Mouse (Mus musculus) limb, embryonic 12.5 days (tissue): ENCODE results near the gene Hdgfl2. TPM values are rescaled to one million over a fixed set of nuclear protein-coding genes. Genes with fewer than 3 reads are reported as not detected.
A peak's percentile ranks its signal among the peaks of the same experiment; 100 is the strongest.

Source experiments
- ATAC-seq: fragments of 200-750 bp; cut with Nextera tagmentation; 2 replicates; pipeline ENCODE4 v1.8.0; 2017; ENCODE audit warnings: low read depth, moderate TSS enrichment; ENCODE audit not compliant: insufficient number of reproducible peaks, insufficient read depth, low FRiP score, low TSS enrichment
- H3K27ac ChIP-seq: fragments of 300-500 bp; sonication (generic); 2 replicates; pipeline ENCODE4 v1.5.1; 2016; ENCODE audit warnings: mild to moderate bottlenecking, moderate library complexity
- H3K27me3 ChIP-seq: fragments of 300-500 bp; sonication (generic); 2 replicates; pipeline ENCODE4 v1.6.1; 2016; ENCODE audit warnings: mild to moderate bottlenecking, moderate library complexity
- H3K36me3 ChIP-seq: fragments of 300-500 bp; sonication (generic); 2 replicates; pipeline ENCODE4 v1.6.1; 2016; ENCODE audit warnings: mild to moderate bottlenecking, moderate library complexity
- H3K4me1 ChIP-seq: fragments of 300-500 bp; sonication (generic); replicated peaks from 2 replicates; pipeline ENCODE4 v1.6.1; 2016
- H3K4me2 ChIP-seq: fragments of 300-500 bp; sonication (generic); 2 replicates; pipeline ENCODE4 v1.6.1; 2016; ENCODE audit warnings: mild to moderate bottlenecking, moderate library complexity
- H3K4me3 ChIP-seq: fragments of 300-500 bp; sonication (generic); replicated peaks from 2 replicates; pipeline ENCODE4 v1.5.1; 2016; ENCODE audit warnings: mild to moderate bottlenecking
- H3K9ac ChIP-seq: fragments of 300-500 bp; sonication (generic); replicated peaks from 2 replicates; pipeline ENCODE4 v1.6.1; 2016; ENCODE audit warnings: mild to moderate bottlenecking, moderate library complexity
- H3K9me3 ChIP-seq: fragments of 300-500 bp; sonication (generic); 2 replicates; pipeline ENCODE4 v1.6.1; 2016; ENCODE audit warnings: mild to moderate bottlenecking, moderate library complexity
- WGBS: fragments of 180-500 bp; shearing (Covaris S2); methylation state at CpG from one replicate; pipeline ENCODE4 v1.1.7; 2016; 5-methylcytosine and 5-hydroxymethylcytosine counted together
- polyA plus RNA-seq: library from polyadenylated mRNA; unstranded; fragments of >200 nt; fragmentation: Nextera tagmentation; extraction: Ambion mirVana; gene quantifications from 2 replicates; pipeline ENCODE4 v1.2.1, GENCODE M21; 2016

Hdgfl2 gene
- polyA plus RNA-seq, 1 experiment from 2014 or later: 176 TPM

DNA sequence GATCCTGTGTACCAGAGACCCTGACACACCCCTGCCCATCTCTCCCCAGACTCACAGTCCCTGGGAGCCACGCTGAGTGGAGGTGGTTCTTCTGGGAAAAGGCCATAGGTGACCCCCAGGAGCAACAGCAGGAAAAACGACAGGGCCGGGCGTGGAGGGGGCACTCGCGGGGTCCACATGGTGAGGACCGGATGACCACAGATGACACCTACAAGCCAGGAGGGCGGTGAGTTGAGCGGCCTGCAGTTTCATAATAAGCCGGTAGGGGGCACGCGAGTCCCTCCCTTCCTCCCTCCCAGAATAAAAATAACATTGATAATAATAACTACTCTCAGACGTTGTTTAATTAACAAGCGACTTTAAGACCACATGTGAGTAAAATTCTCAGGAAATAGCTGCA is 53.2 kb downstream of the Hdgfl2 start:
- H3K36me3 ChIP-seq: no peaks in the 10 kb centered on the region
- H3K9ac ChIP-seq: no peak overlapping the region
- no peak overlapping the region for H3K27ac ChIP-seq
- peaks cover 25% of the 10 kb centered on the region for H3K27me3 ChIP-seq
- no peak overlapping the region for H3K4me2 ChIP-seq
- 5% methylated on average over 14 of the region's 14 CpGs for WGBS
- ATAC-seq: no peak
- H3K4me1 ChIP-seq: peaks cover 13% of the 10 kb centered on the region
- 0 out of 2 replicates have a peak, but pooled peaks cover 5% of the 10 kb centered on the region for H3K9me3 ChIP-seq
- H3K4me3 ChIP-seq: no peak overlapping the region

DNA sequence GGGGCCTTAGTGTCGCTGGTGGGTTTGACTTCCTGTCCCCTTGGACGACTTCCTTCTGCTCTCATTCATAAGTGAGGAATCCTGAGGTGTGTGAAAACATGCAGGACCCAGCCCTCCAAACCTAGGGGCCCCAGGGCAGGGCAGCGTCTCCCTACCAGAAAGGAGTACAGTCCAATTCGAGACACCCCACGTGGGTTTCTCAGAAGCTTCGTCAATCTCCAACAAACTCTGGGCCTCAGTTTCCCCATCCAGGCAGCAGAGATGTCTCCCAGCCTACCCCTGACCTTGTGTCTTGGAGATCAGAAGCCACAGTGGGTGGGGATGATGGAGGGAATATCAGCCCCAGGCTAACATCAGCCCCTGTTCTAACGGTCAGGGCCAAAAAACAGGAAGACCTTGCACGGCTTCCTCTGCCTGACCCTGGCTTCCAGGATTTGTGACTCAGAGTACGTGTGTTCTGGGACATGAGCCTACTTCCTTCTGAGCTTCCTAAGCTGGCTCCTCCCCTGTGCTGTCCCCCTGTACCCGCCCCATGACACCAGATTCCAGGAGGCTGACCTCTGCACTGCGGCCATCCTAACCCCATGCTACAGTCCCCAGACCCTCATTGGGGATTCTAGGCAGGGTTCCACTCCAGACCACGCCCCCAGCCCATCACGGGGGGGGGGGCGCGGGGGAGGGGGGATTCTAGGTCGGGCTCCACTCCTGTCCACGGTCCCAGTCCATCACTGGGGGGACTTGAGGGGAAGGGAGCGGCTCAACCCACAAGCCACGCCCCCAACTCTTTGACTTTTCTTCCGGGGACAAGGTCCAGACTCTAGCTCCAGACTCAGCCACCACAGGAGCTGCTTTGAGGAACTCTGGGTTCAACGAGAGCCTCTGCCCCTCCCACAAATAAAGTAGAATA is 54.3 kb downstream of the Hdgfl2 start:
- WGBS: 18% methylated on average over 20 of the region's 21 CpGs
- Histone ChIP-seq H3K4me1 (peaks cover 17% of the 10 kb centered on the region), H3K9ac (peak overlapping the region; percentile 13; the same call in 1 of the 2 replicates), H3K27ac (peak overlapping the region; percentile 23; the same call in 1 of the 2 replicates), H3K4me3 (peak overlapping the region; percentile 26), H3K36me3 (no peaks in the 10 kb centered on the region), H3K9me3 (0 out of 2 replicates have a peak, but pooled peaks cover 5% of the 10 kb centered on the region), H3K4me2 (peak overlapping the region; percentile 62), H3K27me3 (peaks cover 36% of the 10 kb centered on the region)
- 0 out of 2 replicates have a peak, but pooled peaks have one; percentile 3 for ATAC-seq

- Histone ChIP-seq H3K4me1 (peaks cover 20% of the 10 kb centered on the region), H3K27me3 (peaks cover 44% of the 10 kb centered on the region), H3K9me3 (0 out of 2 replicates have a peak, but pooled peaks cover 5% of the 10 kb centered on the region), H3K27ac (no peak overlapping the region), H3K4me3 (peak overlapping the region; percentile 26), H3K4me2 (peak overlapping the region; percentile 62), H3K9ac (peak overlapping the region; percentile 13), H3K36me3 (no peaks in the 10 kb centered on the region)
- ATAC-seq: no peak
- WGBS: 2% methylated on average over 27 of the region's 27 CpGs
These were observed 55.1 kb downstream of the Hdgfl2 start for GRCm38 (mm10) chr17:56134463-56134971.

DNA sequence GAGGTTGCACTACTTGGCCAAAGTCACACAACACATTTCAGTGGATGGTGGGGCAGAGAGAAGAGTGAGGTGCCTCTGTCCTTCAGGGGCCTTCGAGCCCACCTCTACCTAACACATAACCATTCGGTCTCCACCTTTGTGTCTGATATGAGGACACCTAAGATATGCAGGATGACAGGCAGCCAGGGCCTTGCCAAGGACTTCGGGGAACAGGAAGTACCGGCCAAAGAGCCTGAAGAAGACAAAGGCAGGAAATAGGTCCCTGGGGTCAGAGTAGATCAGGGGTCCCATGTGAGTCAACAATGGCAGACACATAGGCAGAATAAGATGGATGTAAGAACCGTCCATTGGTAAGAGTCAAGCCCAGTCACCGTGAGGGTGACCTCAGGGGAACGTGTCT is 57.1 kb downstream of the Hdgfl2 start:
- H3K4me3 ChIP-seq: no peak overlapping the region
- H3K4me1 ChIP-seq: peaks cover 28% of the 10 kb centered on the region
- H3K9ac ChIP-seq: no peak overlapping the region
- 87% methylated on average over 7 of the region's 7 CpGs for WGBS
- peaks cover 64% of the 10 kb centered on the region for H3K27me3 ChIP-seq
- ATAC-seq: no peak
- H3K36me3 ChIP-seq: no peaks in the 10 kb centered on the region
- H3K27ac ChIP-seq: no peak overlapping the region
- no peak overlapping the region for H3K4me2 ChIP-seq
- H3K9me3 ChIP-seq: no peaks in the 10 kb centered on the region

DNA sequence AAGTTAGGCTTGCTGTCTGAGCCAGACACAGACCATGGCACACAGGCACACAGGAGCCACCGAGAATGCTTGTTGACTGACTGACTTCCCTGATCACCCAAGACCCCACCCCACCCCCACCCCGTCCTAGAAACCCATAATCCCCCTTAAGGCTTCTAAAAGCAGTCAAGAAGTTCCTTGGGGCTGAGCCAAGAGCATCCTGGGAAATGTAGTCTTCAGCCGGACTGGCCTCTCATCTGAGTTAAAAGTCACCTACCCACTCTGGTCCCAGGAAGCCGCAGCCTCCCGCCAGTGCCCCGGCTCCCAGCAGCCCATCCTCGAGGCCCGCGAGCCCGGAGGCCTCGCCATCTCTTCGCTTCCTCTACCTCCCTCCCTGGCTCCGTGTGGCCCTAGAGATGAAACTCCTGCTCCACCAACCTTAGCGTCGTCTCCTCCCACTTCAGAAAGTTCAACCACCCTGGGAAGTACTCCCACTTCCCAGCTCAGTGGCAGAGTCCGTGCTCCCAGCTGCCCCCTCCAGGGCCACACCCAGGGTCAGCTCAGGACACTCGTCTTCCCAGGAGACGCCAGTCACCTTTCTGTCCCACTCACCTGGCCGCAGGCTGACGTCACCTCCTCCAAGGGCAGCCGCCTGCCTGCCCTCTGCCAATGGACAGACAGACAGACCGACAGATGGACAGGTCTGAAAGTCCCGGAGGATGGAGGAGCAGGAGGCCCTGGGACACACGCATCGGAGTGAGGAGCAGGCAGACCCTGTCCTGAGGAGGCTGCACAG is 58.6 kb downstream of the Hdgfl2 start:
- Histone ChIP-seq H3K27ac (no peak overlapping the region), H3K4me3 (peak overlapping the region; percentile 74), H3K4me1 (peaks cover 39% of the 10 kb centered on the region), H3K9me3 (no peaks in the 10 kb centered on the region), H3K27me3 (peaks cover 79% of the 10 kb centered on the region), H3K9ac (no peak overlapping the region; the same call in 1 of the 2 replicates), H3K4me2 (peak overlapping the region; percentile 35), H3K36me3 (no peaks in the 10 kb centered on the region)
- no peak for ATAC-seq
- WGBS: 18% methylated on average over 25 of the region's 25 CpGs

- H3K36me3 ChIP-seq: no peaks in the 10 kb centered on the region
- no peak for ATAC-seq
- H3K9ac ChIP-seq: peak overlapping the region; percentile 67
- peak overlapping the region; percentile 74 for H3K4me3 ChIP-seq
- H3K27ac ChIP-seq: no peak overlapping the region
- peaks cover 92% of the 10 kb centered on the region for H3K27me3 ChIP-seq
- 9% methylated on average over 18 of the region's 21 CpGs for WGBS
- peak overlapping the region; percentile 98 for H3K4me2 ChIP-seq
- H3K4me1 ChIP-seq: peaks cover 31% of the 10 kb centered on the region
- no peaks in the 10 kb centered on the region for H3K9me3 ChIP-seq
These were observed 59.9 kb downstream of the Hdgfl2 start for GRCm38 (mm10) chr17:56139355-56139754.

- H3K4me1 ChIP-seq: peaks cover 26% of the 10 kb centered on the region
- no peak within 1 kb of the TSS for H3K27ac ChIP-seq
- H3K9ac ChIP-seq: peak within 1 kb of the TSS; percentile 67
- peak within 1 kb of the TSS; percentile 74 for H3K4me3 ChIP-seq
- no peaks in the 10 kb centered on the region for H3K9me3 ChIP-seq
- peaks cover 95% of the 10 kb centered on the region for H3K27me3 ChIP-seq
- WGBS: 1% methylated on average over 79 of the region's 79 CpGs
- no peaks in the 10 kb centered on the region for H3K36me3 ChIP-seq
- no peak; the same call in 1 of the 2 replicates for ATAC-seq
- peak within 1 kb of the TSS; percentile 98 for H3K4me2 ChIP-seq
These were observed 60.6 kb downstream of the Hdgfl2 start, which contains the start of gene Sema6b for GRCm38 (mm10) chr17:56139858-56140595. TSS of gene Sema6b (minus strand) at chr17:56140343.

GRCm38 (mm10) chr17:56141702-56142605 is 62.5 kb downstream of the Hdgfl2 start:
- Histone ChIP-seq H3K36me3 (no peaks in the 10 kb centered on the region), H3K27ac (no peak overlapping the region), H3K4me3 (peak overlapping the region; percentile 36), H3K9ac (peak overlapping the region; percentile 40), H3K4me1 (peaks cover 29% of the 10 kb centered on the region), H3K9me3 (no peaks in the 10 kb centered on the region), H3K27me3 (peaks cover 100% of the 10 kb centered on the region), H3K4me2 (peak overlapping the region; percentile 65)
- WGBS: 1% methylated on average over 45 of the region's 47 CpGs
- peak; percentile 17; the same call in 1 of the 2 replicates for ATAC-seq

- Histone ChIP-seq H3K36me3 (no peaks in the 10 kb centered on the region), H3K27ac (no peak overlapping the region), H3K9me3 (no peaks in the 10 kb centered on the region), H3K9ac (no peak overlapping the region), H3K4me3 (no peak overlapping the region), H3K4me2 (no peak overlapping the region), H3K4me1 (peaks cover 30% of the 10 kb centered on the region), H3K27me3 (peaks cover 100% of the 10 kb centered on the region)
- no peak for ATAC-seq
- WGBS: 66% methylated on average over 9 of the region's 9 CpGs
These were observed 65.1 kb downstream of the Hdgfl2 start for GRCm38 (mm10) chr17:56144546-56144945.

- no peak overlapping the region for H3K27ac ChIP-seq
- no peaks in the 10 kb centered on the region for H3K36me3 ChIP-seq
- no peak for ATAC-seq
- no peak overlapping the region for H3K4me2 ChIP-seq
- H3K4me3 ChIP-seq: no peak overlapping the region
- H3K4me1 ChIP-seq: peaks cover 27% of the 10 kb centered on the region
- WGBS: 9% methylated on average over 9 of the region's 9 CpGs
- peaks cover 100% of the 10 kb centered on the region for H3K27me3 ChIP-seq
- H3K9me3 ChIP-seq: no peaks in the 10 kb centered on the region
- H3K9ac ChIP-seq: no peak overlapping the region
These were observed 66.7 kb downstream of the Hdgfl2 start for GRCm38 (mm10) chr17:56146131-56146530.
